Mouse (Mus musculus) erythroblast, adult 5-6 weeks (primary cell): ENCODE measurements around the gene Syne3. TPM values are rescaled to one million over a fixed set of nuclear protein-coding genes. Genes with fewer than 3 reads are reported as not detected.

Experiments used
- ATAC-seq: replicated peaks from 2 replicates; pipeline ENCODE4 v1.8.0; 2016; ENCODE audit warnings: moderate number of reproducible peaks, mild to moderate bottlenecking, moderate TSS enrichment, inconsistent platforms; ENCODE audit not compliant: poor library complexity, low FRiP score, severe bottlenecking
- total RNA-seq, 2 experiments: library from RNA; stranded (forward) in 1 of 2; stranded (reverse) in 1 of 2; fragments of 150-400 nt in 1 of 2; fragments of 200-764, 138-1000 nt in 1 of 2; gene quantifications; 2 replicates each; pipeline versions ENCODE4 v1.2.3 to v1.2.4; 2015 to 2017; ENCODE audit warnings: low replicate concordance in 2 of 2

The Syne3 gene
- total RNA-seq, 2 experiments from 2014 or later, result 4.8 to 10.3 TPM

- ATAC-seq, result peak; percentile 46
These were observed 17.8 kb upstream of the Syne3 start for GRCm38 (mm10) chr12:105027323-105027991.

GRCm38 (mm10) chr12:105025947-105026586 is 16.5 kb upstream of the Syne3 start:
- peak; percentile 60 for ATAC-seq

GRCm38 (mm10) chr12:105025271-105025946 is 15.8 kb upstream of the Syne3 start:
- peak; percentile 68 for ATAC-seq

- ATAC-seq, result no peak
These were observed 13.2 kb upstream of the Syne3 start for GRCm38 (mm10) chr12:105022776-105023175.

GRCm38 (mm10) chr12:105022141-105022540 is 12.5 kb upstream of the Syne3 start:
- no peak for ATAC-seq

- no peak for ATAC-seq
These were observed 11.9 kb upstream of the Syne3 start for GRCm38 (mm10) chr12:105021441-105022069.

- peak; percentile 89 for ATAC-seq
These were observed 10.0 kb upstream of the Syne3 start for GRCm38 (mm10) chr12:105019359-105020219.

GRCm38 (mm10) chr12:105016639-105017038 is 7.0 kb upstream of the Syne3 start:
- no peak for ATAC-seq

GRCm38 (mm10) chr12:105016199-105016598 is 6.6 kb upstream of the Syne3 start:
- no peak for ATAC-seq

GRCm38 (mm10) chr12:105013065-105013464 is 3.5 kb upstream of the Syne3 start:
- ATAC-seq, result no peak

- no peak for ATAC-seq
These were observed 2.7 kb upstream of the Syne3 start for GRCm38 (mm10) chr12:105012314-105012713.

- no peak for ATAC-seq
These were observed 2.0 kb upstream of the Syne3 start for GRCm38 (mm10) chr12:105011589-105011988.

- peak; percentile 67 for ATAC-seq
These were observed 693 bp upstream of the Syne3 start for GRCm38 (mm10) chr12:105010213-105010790.

- peak; percentile 42 for ATAC-seq
These were observed 844 bp downstream of the Syne3 start for GRCm38 (mm10) chr12:105008752-105009178.

GRCm38 (mm10) chr12:105008150-105008549 is 1.5 kb downstream of the Syne3 start:
- no peak for ATAC-seq

GRCm38 (mm10) chr12:105005715-105005972 is 4.0 kb downstream of the Syne3 start:
- ATAC-seq, result no peak

GRCm38 (mm10) chr12:105004956-105005714 is 4.5 kb downstream of the Syne3 start:
- ATAC-seq, result no peak

- no peak for ATAC-seq
These were observed 5.9 kb downstream of the Syne3 start for GRCm38 (mm10) chr12:105003715-105004114.

- no peak for ATAC-seq
These were observed 6.5 kb downstream of the Syne3 start for GRCm38 (mm10) chr12:105003158-105003557.
